Mouse (Mus musculus) forebrain, embryonic 15.5 days (tissue): Measurements from ENCODE around the gene Iqgap2. TPM values are rescaled to one million over a fixed set of nuclear protein-coding genes. Genes with fewer than 3 reads are reported as not detected.
A peak's percentile ranks its signal among the peaks of the same experiment; 100 is the strongest.

Experiments used
- ATAC-seq: fragments of 200-750 bp; cut with Nextera tagmentation; replicated peaks from 2 replicates; pipeline ENCODE4 v1.8.0; 2017; ENCODE audit warnings: mild to moderate bottlenecking, moderate TSS enrichment, moderate library complexity
- H3K27ac ChIP-seq: fragments of 300-500 bp; sonication (generic); replicated peaks from 2 replicates; pipeline ENCODE4 v1.5.1; 2015; ENCODE audit warnings: mild to moderate bottlenecking, inconsistent platforms
- H3K27me3 ChIP-seq: fragments of 300-500 bp; sonication (generic); 2 replicates; pipeline ENCODE4 v1.6.1; 2015; ENCODE audit warnings: inconsistent platforms
- H3K36me3 ChIP-seq: fragments of 300-500 bp; sonication (generic); 2 replicates; pipeline ENCODE4 v1.6.1; 2015; ENCODE audit warnings: mild to moderate bottlenecking, inconsistent platforms
- H3K4me1 ChIP-seq: fragments of 300-500 bp; sonication (generic); 2 replicates; pipeline ENCODE4 v1.6.1; 2015; ENCODE audit warnings: inconsistent platforms
- H3K4me2 ChIP-seq: fragments of 300-500 bp; sonication (generic); replicated peaks from 2 replicates; pipeline ENCODE4 v1.6.1; 2015; ENCODE audit warnings: mild to moderate bottlenecking, inconsistent platforms
- H3K4me3 ChIP-seq: fragments of 300-500 bp; sonication (generic); 2 replicates; pipeline ENCODE4 v1.5.1; 2015; ENCODE audit warnings: mild to moderate bottlenecking, inconsistent platforms
- H3K9ac ChIP-seq: fragments of 300-500 bp; sonication (generic); replicated peaks from 2 replicates; pipeline ENCODE4 v1.6.1; 2015; ENCODE audit warnings: mild to moderate bottlenecking, inconsistent platforms
- H3K9me3 ChIP-seq: fragments of 300-500 bp; sonication (generic); 2 replicates; pipeline ENCODE4 v1.6.1; 2016; ENCODE audit warnings: inconsistent platforms
- WGBS: fragments of 180-500 bp; shearing (Covaris S2); methylation state at CpG from one replicate; pipeline ENCODE4 v1.1.7; 2015; ENCODE audit warnings: mixed read lengths; 5-methylcytosine and 5-hydroxymethylcytosine counted together
- polyA plus RNA-seq: library from polyadenylated mRNA; unstranded; fragments of >200 nt; fragmentation: Nextera tagmentation; extraction: Ambion mirVana; gene quantifications from 2 replicates; pipeline ENCODE4 v1.2.1, GENCODE M21; 2015

The Iqgap2 gene
- polyA plus RNA-seq, 1 experiment from 2014 or later, result 5.2 TPM

DNA sequence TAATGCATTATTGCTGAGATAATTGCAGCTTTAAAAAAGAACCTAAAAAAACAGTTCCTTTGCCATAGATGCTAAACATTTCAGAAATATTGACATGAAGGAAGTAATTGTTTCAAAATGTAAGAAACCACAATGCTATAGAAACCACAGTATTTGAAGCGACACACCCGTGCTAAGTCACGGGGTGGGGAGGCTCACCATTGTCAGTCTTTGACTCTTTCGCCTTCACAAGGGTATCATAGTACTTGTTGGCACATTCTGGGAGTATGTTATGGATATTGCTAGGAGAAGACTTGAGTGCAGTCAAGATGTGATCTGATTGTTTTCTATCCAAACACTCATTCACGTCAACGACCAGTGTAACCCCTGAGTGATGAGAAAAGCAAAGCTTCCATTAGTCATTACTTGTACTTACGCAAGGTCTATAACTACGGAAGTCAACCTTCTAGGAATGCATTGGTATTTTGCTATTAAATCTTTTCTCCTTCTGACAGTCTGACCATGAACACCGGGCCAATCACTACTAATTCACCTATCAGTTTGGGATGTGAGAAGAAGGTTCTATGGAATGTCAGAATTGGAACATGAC lies 207.0 kb downstream of the Iqgap2 start:
- Histone ChIP-seq H3K4me3 (no peak overlapping the region), H3K9me3 (no peaks in the 10 kb centered on the region), H3K27me3 (no peaks in the 10 kb centered on the region), H3K36me3 (no peaks in the 10 kb centered on the region), H3K27ac (no peak overlapping the region), H3K4me2 (no peak overlapping the region), H3K9ac (no peak overlapping the region), H3K4me1 (no peaks in the 10 kb centered on the region)
- no peak for ATAC-seq
- WGBS, result 97% methylated on average over 9 of the region's 9 CpGs

DNA sequence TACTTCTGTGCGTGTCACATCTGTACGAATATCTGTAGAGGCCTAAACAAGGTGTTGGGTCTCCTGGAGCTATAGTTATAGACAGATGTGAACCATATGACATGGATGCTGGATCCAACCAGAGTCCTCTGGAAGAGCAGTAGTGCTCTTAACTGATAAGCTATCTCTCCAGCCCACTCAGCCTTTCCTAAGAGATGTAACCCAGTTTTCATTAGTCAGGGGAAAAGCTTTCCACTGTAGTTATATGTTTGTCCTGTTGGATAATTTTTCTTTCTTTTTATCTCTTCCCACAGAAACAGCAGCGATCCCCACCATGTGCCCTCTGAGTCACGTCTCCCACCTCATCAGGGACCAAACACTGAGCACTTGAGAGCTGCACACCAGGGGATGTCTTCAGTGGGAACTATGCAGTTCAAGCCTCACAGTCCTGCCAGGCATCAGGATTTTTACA lies 212.2 kb downstream of the Iqgap2 start:
- H3K4me2 ChIP-seq, result no peak overlapping the region
- WGBS, result 96% methylated on average over 4 of the region's 4 CpGs

DNA sequence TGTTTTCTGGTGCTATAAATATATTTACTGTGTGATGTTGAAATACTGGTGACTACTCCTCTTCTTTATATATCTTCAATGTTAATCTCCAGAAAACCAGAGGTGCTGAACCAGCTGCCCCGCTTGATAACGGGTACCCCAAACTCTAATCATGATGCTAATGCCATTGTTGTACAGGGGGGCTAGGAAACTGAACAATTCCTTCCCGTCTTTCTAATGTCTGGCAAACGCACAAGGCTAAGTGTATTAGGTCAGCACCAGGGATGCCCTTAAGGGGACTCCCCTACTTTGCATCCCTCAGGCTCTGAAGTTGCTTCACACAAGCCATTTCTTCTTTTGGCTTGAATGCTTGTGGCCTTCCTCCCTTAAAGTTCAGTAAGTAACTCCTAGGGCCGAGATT lies 212.6 kb downstream of the Iqgap2 start:
- Histone ChIP-seq H3K9me3 (no peaks in the 10 kb centered on the region), H3K36me3 (no peaks in the 10 kb centered on the region), H3K27ac (no peak overlapping the region), H3K4me2 (no peak overlapping the region), H3K27me3 (no peaks in the 10 kb centered on the region), H3K4me3 (no peak overlapping the region), H3K9ac (no peak overlapping the region), H3K4me1 (no peaks in the 10 kb centered on the region)
- 86% methylated on average over 5 of the region's 5 CpGs for WGBS
- ATAC-seq, result no peak

More for the DNA sequence above, 212.2 kb downstream of the Iqgap2 start:
- no peak overlapping the region for H3K9ac ChIP-seq
- no peaks in the 10 kb centered on the region for H3K27me3 ChIP-seq
- H3K27ac ChIP-seq, result no peak overlapping the region
- ATAC-seq, result no peak
- H3K9me3 ChIP-seq, result no peaks in the 10 kb centered on the region
- no peaks in the 10 kb centered on the region for H3K36me3 ChIP-seq
- H3K4me3 ChIP-seq, result no peak overlapping the region
- no peaks in the 10 kb centered on the region for H3K4me1 ChIP-seq

DNA sequence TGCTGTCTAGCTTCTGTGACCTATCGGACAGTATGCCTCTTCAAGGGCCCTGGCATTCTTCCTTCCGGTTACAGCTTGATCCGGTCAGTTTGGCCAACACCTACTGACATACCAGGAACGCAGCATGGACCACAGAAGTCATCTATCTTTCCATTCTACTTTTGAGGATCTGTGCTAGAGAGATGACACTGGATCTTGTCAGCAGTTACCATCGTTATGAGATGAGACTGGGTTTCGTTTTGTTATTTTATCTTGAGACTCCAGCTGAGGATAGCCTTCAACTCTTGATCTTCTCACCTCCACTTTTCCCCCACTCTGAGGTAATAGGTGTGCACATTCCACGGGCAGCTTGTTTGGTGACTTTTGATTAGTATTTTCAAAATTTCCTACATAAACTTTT lies 219.3 kb downstream of the Iqgap2 start:
- H3K36me3 ChIP-seq, result no peaks in the 10 kb centered on the region
- H3K4me1 ChIP-seq, result no peaks in the 10 kb centered on the region
- 95% methylated on average over 7 of the region's 7 CpGs for WGBS
- H3K27me3 ChIP-seq, result no peaks in the 10 kb centered on the region
- no peaks in the 10 kb centered on the region for H3K9me3 ChIP-seq
- no peak for ATAC-seq
- no peak overlapping the region for H3K9ac ChIP-seq
- H3K27ac ChIP-seq, result no peak overlapping the region
- H3K4me3 ChIP-seq, result no peak overlapping the region
- no peak overlapping the region for H3K4me2 ChIP-seq

DNA sequence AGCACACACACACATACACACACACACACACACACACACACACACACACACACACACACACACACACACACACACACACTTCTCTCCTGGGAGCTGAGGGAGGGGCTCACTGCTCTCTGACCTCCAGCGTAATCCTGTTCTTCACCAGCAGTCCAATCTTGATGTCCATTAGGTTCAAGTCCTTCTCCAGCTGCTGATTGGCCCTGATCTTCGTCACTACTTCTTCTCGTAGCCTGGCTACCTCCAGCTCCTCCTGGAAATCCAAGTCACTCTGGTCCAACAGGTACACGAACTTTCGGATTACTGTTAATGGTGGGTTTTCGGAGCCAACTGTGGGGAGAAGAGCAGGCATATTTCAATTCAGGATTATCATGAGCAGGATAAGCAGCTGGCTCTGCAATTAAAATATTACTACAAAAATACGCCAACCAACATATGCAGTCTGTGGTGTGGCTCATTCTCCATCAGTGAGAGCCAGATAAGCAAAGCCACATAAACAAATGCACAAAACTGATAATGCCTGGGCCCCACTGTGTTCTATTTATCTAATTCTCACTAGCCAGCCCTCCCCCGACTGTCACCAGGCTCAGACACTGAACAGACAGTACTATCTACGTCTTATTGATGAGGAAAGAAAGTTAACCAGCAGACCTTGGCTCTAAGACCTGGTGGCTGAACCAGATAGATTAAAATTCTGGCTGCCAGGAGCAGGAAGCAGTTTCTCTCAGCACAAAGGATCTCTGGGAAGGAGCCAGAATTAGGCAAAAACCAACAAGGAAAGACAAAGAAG lies 220.4 kb downstream of the Iqgap2 start:
- no peaks in the 10 kb centered on the region; the same call in none of the 2 replicates for H3K4me1 ChIP-seq
- H3K36me3 ChIP-seq, result no peaks in the 10 kb centered on the region
- ATAC-seq, result no peak
- no peak overlapping the region for H3K4me3 ChIP-seq
- no peaks in the 10 kb centered on the region for H3K9me3 ChIP-seq
- 85% methylated on average over 9 of the region's 9 CpGs for WGBS
- no peaks in the 10 kb centered on the region for H3K27me3 ChIP-seq
- H3K9ac ChIP-seq, result no peak overlapping the region
- H3K27ac ChIP-seq, result no peak overlapping the region
- no peak overlapping the region for H3K4me2 ChIP-seq

DNA sequence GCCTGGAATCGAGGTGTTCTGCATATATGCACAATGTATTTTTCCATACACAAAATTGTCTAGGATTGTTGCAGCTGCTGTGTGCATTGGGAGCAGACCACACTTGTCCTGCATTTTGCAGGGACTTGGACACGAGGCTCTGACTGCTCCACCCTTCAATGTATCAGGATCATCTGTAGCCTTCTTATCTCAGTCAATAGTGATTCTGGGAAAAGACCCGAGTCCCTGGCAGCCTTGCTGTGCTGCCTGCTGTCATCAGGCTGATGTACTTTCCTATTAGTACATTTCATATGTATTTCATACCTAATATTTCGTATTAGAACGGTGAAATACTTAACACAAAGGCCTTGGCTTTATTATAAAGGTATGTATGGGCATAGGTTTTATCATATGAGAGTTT lies 221.2 kb downstream of the Iqgap2 start:
- no peak overlapping the region for H3K27ac ChIP-seq
- ATAC-seq, result no peak
- H3K4me3 ChIP-seq, result no peak overlapping the region
- peaks cover 1% of the 10 kb centered on the region for H3K4me1 ChIP-seq
- no peak overlapping the region for H3K9ac ChIP-seq
- H3K9me3 ChIP-seq, result no peaks in the 10 kb centered on the region
- 96% methylated on average over 5 of the region's 5 CpGs for WGBS
- no peaks in the 10 kb centered on the region for H3K27me3 ChIP-seq
- H3K4me2 ChIP-seq, result no peak overlapping the region
- H3K36me3 ChIP-seq, result no peaks in the 10 kb centered on the region

DNA sequence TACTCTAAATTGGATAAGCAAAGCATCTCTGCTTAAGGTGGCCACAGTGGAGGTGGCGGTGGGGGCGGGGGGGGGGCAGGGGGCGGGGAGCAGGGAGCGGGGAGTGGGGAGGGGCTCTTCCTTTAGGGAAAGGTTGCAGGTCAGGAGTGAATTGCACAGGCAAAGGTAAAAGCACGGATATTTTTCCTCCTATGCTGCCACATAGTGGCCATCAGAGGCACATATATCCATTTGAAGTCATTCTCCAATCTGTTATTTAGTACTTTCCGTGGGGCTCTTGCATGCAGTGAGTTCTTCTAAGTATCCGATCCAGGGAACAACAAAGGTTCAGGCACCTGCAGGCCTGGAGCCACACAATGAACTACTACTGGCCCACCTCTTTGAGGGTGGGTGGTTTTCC lies 224.5 kb downstream of the Iqgap2 start:
- H3K9ac ChIP-seq, result no peak overlapping the region
- peak; percentile 53; the same call in 1 of the 2 replicates for ATAC-seq
- H3K27ac ChIP-seq, result no peak overlapping the region
- no peak overlapping the region for H3K4me3 ChIP-seq
- peaks cover 7% of the 10 kb centered on the region for H3K4me1 ChIP-seq
- no peaks in the 10 kb centered on the region for H3K36me3 ChIP-seq
- WGBS, result 23% methylated on average over 7 of the region's 7 CpGs
- no peaks in the 10 kb centered on the region for H3K27me3 ChIP-seq
- no peak overlapping the region for H3K4me2 ChIP-seq
- no peaks in the 10 kb centered on the region for H3K9me3 ChIP-seq

DNA sequence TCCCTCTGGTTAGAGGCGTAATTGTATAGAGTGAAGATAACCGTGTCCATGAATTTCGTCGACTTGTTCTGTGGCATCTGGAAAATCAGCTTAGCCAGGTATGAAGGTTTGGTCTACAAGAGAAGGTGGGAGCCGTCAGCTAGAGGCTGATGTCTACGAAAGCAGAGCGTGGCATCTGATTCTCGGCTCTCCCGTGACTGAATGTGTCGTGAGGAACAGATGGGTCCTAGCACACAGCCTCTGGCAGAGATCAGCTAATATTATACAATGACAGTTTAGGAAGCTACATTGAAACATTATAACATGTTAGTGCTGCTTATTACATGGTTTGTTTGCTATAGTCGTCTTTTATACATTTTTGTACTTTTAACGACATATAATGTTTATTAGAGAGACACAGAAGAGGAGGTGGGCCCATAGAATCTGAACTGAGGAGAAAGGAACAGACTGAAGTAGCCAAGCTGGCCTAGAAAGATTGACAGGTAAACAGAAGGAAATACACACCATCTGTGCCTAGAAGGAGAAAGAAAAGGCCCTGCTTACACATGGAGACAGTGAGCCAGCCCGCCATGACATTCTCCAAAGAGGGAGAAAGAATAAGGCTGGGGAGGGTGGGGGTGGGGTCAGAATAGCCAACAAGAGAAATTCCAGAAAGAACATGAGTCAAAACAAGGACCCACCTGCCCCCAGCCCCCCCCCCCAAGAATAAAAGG lies 225.9 kb downstream of the Iqgap2 start:
- 67% methylated on average over 13 of the region's 13 CpGs for WGBS
- Histone ChIP-seq H3K36me3 (no peaks in the 10 kb centered on the region), H3K27me3 (no peaks in the 10 kb centered on the region), H3K27ac (peak overlapping the region; percentile 72), H3K4me1 (peaks cover 7% of the 10 kb centered on the region), H3K9ac (no peak overlapping the region), H3K9me3 (no peaks in the 10 kb centered on the region), H3K4me3 (no peak overlapping the region), H3K4me2 (no peak overlapping the region)
- ATAC-seq, result peak; percentile 90

DNA sequence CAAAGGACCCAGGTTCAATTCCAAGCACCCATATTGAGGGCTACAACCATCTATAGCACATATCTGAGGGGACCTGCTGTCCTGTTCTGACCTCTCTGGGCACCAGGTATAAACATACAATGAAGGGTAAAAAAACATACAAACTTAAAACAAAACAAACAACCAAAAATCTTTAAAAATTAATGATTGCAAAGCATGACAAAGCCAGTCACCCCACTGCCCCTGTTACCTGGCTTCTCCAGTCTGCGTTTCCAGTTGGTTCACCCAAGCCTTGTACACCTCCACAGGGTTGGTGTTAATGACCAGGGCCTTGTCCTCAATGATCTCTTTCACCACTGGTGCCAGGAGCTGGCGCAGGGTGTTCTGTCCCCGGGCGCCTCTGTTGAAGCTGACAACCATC lies 227.9 kb downstream of the Iqgap2 start:
- no peaks in the 10 kb centered on the region for H3K27me3 ChIP-seq
- no peak overlapping the region for H3K4me2 ChIP-seq
- no peak overlapping the region for H3K4me3 ChIP-seq
- no peak for ATAC-seq
- H3K9ac ChIP-seq, result no peak overlapping the region
- H3K36me3 ChIP-seq, result no peaks in the 10 kb centered on the region
- peaks cover 7% of the 10 kb centered on the region for H3K4me1 ChIP-seq
- 98% methylated on average over 4 of the region's 4 CpGs for WGBS
- no peaks in the 10 kb centered on the region for H3K9me3 ChIP-seq
- no peak overlapping the region for H3K27ac ChIP-seq

DNA sequence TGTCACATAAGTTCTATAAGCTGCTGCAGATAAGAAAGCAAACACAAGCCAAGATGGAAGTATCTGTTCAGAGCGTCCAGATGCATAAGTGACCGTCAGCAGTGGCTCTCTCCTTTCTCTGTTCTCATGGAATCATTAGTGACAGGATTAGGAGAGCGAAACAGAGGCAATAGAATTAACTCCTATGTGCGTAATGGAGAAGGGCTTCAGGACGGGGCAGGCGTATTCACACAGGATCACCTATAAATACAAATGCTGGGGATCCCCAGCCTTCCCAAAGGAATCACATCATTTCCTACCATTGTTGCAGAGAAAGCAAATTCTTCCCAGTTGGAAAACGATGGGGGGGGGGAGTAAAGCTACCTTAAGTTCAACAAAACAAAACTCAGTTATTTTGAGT lies 232.3 kb downstream of the Iqgap2 start:
- 82% methylated on average over 7 of the region's 7 CpGs for WGBS
- Histone ChIP-seq H3K36me3 (no peaks in the 10 kb centered on the region), H3K4me1 (peaks cover 6% of the 10 kb centered on the region; the same call in 1 of the 2 replicates), H3K4me2 (no peak overlapping the region), H3K9ac (no peak overlapping the region), H3K4me3 (no peak overlapping the region), H3K9me3 (no peaks in the 10 kb centered on the region), H3K27me3 (no peaks in the 10 kb centered on the region), H3K27ac (no peak overlapping the region)
- no peak for ATAC-seq

DNA sequence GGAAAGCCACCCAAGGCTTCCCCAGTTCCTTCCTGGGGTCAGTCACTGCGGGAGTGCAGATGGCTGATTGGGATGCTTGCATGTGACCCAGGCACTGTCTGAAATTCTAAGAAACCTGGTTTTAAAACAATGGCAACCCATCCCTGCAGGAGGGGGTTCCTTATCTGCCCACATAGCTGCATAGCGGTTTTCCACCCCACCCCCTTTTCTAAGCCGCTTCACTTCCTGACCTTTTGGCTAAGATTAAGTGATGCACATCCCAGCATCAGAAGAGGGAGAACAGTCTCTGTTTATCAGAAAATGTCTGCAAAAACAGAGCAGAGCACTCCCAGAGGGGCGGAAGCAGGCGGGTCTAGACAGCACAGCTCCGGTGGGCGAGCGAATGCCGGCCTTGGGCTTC lies 234.6 kb downstream of the Iqgap2 start:
- 73% methylated on average over 9 of the region's 9 CpGs for WGBS
- Histone ChIP-seq H3K4me1 (peaks cover 6% of the 10 kb centered on the region; the same call in 1 of the 2 replicates), H3K4me2 (no peak overlapping the region), H3K27ac (no peak overlapping the region), H3K4me3 (no peak overlapping the region), H3K27me3 (no peaks in the 10 kb centered on the region), H3K9ac (no peak overlapping the region), H3K36me3 (no peaks in the 10 kb centered on the region), H3K9me3 (no peaks in the 10 kb centered on the region)
- no peak for ATAC-seq

DNA sequence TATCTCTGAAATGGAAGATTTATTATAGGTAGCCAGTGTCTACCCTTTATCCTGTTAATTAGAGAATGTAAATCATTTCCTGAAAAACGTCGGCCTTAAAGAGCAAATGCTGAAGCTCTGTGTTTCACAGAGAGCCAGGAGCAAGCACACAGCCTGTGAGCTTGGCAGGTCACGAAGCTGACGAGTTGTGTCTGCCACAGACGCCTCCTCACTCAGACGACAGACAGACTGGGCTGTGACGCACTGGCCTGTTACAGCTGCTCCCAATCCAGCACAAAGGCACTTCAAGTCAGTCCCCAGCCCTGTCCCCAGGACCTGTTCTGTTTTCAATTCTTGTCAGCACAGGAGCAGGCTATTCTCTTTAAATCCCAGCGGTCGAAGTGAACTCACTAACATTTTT lies 236.4 kb downstream of the Iqgap2 start:
- peak; percentile 87 for ATAC-seq
- H3K4me1 ChIP-seq, result peaks cover 6% of the 10 kb centered on the region; the same call in 1 of the 2 replicates
- H3K36me3 ChIP-seq, result no peaks in the 10 kb centered on the region
- no peaks in the 10 kb centered on the region for H3K9me3 ChIP-seq
- no peak overlapping the region for H3K4me3 ChIP-seq
- no peak overlapping the region for H3K4me2 ChIP-seq
- WGBS, result 32% methylated on average over 9 of the region's 9 CpGs
- no peaks in the 10 kb centered on the region for H3K27me3 ChIP-seq
- H3K9ac ChIP-seq, result no peak overlapping the region
- peak overlapping the region; percentile 78 for H3K27ac ChIP-seq
